ENCODE assay signal across 14 mouse cellular contexts in genomic region chr2:145219246-145219645, GRCm38 (mm10).
"Had no signal": no experiment of that assay in that cellular context is flagged by ENCODE, and none has a peak within 500 bp of the region (broad histone marks: within the 10 kb centered on the region; RNA-seq: fewer than 3 reads in every experiment).

No protein-coding gene starts in this region.

- H3K4me2 ChIP-seq: limb, embryonic 13.5 days; midbrain, embryonic 13.5 days; neural tube, embryonic 12.5 days had no signal

- H3K27me3 ChIP-seq: limb, embryonic 13.5 days; midbrain, embryonic 13.5 days; neural tube, embryonic 12.5 days had no signal

- DNase-seq: kidney, adult 18-20 months; kidney, postnatal 10 days; kidney, postnatal 4 days; left cerebral cortex, postnatal 4 days; lung, adult 18-20 months; retina, postnatal 1 day; right cerebral cortex, postnatal 4 days; spleen, adult 18-20 months; thymus, postnatal 36 days had no signal

- H3K27ac ChIP-seq: layer of hippocampus, adult 2 months; limb, embryonic 13.5 days; liver, embryonic 14.5 days; midbrain, embryonic 13.5 days; neural tube, embryonic 12.5 days had no signal

- H3K4me1 ChIP-seq: midbrain, embryonic 13.5 days; neural tube, embryonic 12.5 days had no signal

- H3K9ac ChIP-seq: limb, embryonic 13.5 days; liver, embryonic 14.5 days; midbrain, embryonic 13.5 days; neural tube, embryonic 12.5 days had no signal

- H3K9me3 ChIP-seq: limb, embryonic 13.5 days; midbrain, embryonic 13.5 days; neural tube, embryonic 12.5 days had no signal

- H3K36me3 ChIP-seq: limb, embryonic 13.5 days; midbrain, embryonic 13.5 days; neural tube, embryonic 12.5 days had no signal

- ATAC-seq: midbrain, embryonic 13.5 days had no signal

- H3K4me3 ChIP-seq: layer of hippocampus, adult 2 months; limb, embryonic 13.5 days; midbrain, embryonic 13.5 days; neural tube, embryonic 12.5 days had no signal
